Mouse (Mus musculus): Measurements from ENCODE around the gene Spock2. TPM values are rescaled to one million over a fixed set of nuclear protein-coding genes. Genes with fewer than 3 reads are reported as not detected.
"Not testable (repeated sequence)": the region's sequence is repeated elsewhere in the genome, so short reads cannot be mapped to it uniquely, and the experiment has no call there.

Gene Spock2
- polyA plus RNA-seq, 2 experiments = 7.6 to 17.7 TPM

DNA sequence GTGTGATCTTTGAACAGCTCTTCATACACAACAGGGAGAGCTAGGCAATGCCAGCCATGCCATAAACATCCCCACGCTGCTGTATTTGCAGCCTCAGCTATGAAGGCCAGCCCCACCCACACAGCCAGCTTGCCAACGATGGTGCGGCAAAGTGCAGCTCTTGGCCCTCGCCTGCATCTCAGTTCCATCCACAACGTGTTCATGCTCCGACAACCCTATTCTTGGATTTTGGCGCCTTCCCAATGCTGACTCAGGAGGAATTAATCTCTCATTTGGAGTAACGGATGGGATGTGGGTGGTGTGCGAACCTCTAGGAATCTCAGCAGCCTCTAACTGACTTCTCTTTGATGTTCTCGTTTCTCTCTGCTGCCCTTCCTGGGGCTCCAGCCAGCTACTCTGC, 67.0 kb downstream of the Spock2 start:
- Histone ChIP-seq H3K4me2 (replicated peaks; ENCODE audit: low read depth, low read length, severe bottlenecking) (no peak overlapping the region), H3K9ac (ENCODE audit: low read depth, low read length, severe bottlenecking) (no peak overlapping the region), H3K27ac (replicated peaks; ENCODE audit: low read depth, low read length) (no peak overlapping the region), H3K9me3 (ENCODE audit: control insufficient read depth, low read length) (no peaks in the 10 kb centered on the region), H3K36me3 (ENCODE audit: control insufficient read depth, insufficient read depth, low read length) (no peaks in the 10 kb centered on the region), H3K27me3 (ENCODE audit: control insufficient read depth, insufficient read depth, low read length) (no peaks in the 10 kb centered on the region), H3K4me1 (ENCODE audit: control insufficient read depth, insufficient read depth, low read length) (no peaks in the 10 kb centered on the region), H3K4me3 (replicated peaks; ENCODE audit: low read length) (no peak overlapping the region)
- ATAC-seq (ENCODE audit: low FRiP score, low read depth) (no peak), DNase-seq (ENCODE audit: low spot score) (no peak)
- TF ChIP-seq POLR2A (IDR thresholded peaks at IDR 0.05; ENCODE audit: borderline replicate concordance, extremely low read depth, insufficient read depth, insufficient read length) = no peak
- WGBS = 62% methylated on average over 10 of the region's 10 CpGs

DNA sequence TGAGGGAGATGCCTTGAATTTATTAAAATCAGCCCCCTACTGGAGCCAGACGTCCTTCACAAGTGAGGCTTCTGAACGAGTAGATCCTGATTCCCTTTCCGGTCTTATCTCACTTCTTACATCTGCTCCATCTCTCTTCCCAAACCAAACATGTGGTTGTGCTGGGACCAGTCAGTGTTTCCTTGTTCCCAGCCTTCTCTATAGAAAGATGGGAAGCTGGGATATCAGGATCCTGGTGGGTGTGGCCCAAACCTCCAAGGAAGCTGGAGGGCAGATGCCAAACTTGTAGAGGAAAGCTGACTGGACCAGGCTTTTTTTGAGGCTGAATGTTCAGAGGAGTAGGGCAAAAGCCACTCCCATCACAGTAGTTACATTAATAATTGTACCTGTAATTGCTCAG, 68.5 kb downstream of the Spock2 start:
- no peak for ATAC-seq (ENCODE audit: low FRiP score, low read depth)
- H3K36me3 ChIP-seq (ENCODE audit: control insufficient read depth, insufficient read depth, low read length) = no peaks in the 10 kb centered on the region
- DNase-seq (ENCODE audit: low spot score) = no peak

DNA sequence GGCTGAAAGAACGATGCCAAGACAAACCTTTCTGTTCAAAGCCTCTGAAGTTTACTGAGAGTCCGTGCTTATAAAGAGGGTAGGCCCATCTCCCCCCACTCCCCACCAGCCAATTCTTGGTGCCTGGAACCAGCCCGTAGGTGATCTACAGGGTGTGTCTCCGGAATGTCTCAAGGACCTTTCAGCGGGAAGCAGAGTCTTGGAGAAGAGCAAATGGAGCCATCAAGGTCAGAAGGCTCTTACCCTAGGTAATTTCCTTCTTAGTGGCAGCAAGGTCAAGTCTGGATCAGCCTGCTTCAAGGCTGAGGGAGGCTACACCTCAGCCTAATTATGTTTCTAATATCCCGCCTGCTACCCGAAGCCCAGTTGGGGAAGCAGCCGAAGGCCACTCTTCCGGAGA, 69.3 kb downstream of the Spock2 start:
- not testable (repeated sequence) for DNase-seq (ENCODE audit: low spot score); H3K36me3 ChIP-seq (ENCODE audit: control insufficient read depth, insufficient read depth, low read length); H3K4me2 ChIP-seq (replicated peaks; ENCODE audit: low read depth, low read length, severe bottlenecking); H3K4me3 ChIP-seq (replicated peaks; ENCODE audit: low read length); H3K9me3 ChIP-seq (ENCODE audit: control insufficient read depth, low read length); H3K27me3 ChIP-seq (ENCODE audit: control insufficient read depth, insufficient read depth, low read length); ATAC-seq (ENCODE audit: low FRiP score, low read depth); H3K9ac ChIP-seq (ENCODE audit: low read depth, low read length, severe bottlenecking); H3K4me1 ChIP-seq (ENCODE audit: control insufficient read depth, insufficient read depth, low read length); H3K27ac ChIP-seq (replicated peaks; ENCODE audit: low read depth, low read length)
- WGBS = 82% methylated on average over 9 of the region's 9 CpGs

More for the DNA sequence above, 68.5 kb downstream of the Spock2 start:
- no peaks in the 10 kb centered on the region for H3K9me3 ChIP-seq (ENCODE audit: control insufficient read depth, low read length)
- WGBS = 63% methylated on average over 3 of the region's 3 CpGs
- H3K9ac ChIP-seq (ENCODE audit: low read depth, low read length, severe bottlenecking) = no peak overlapping the region
- no peak overlapping the region for H3K4me2 ChIP-seq (replicated peaks; ENCODE audit: low read depth, low read length, severe bottlenecking)
- TF ChIP-seq POLR2A (IDR thresholded peaks at IDR 0.05; ENCODE audit: borderline replicate concordance, extremely low read depth, insufficient read depth, insufficient read length) = no peak
- no peaks in the 10 kb centered on the region for H3K27me3 ChIP-seq (ENCODE audit: control insufficient read depth, insufficient read depth, low read length)
- H3K4me3 ChIP-seq (replicated peaks; ENCODE audit: low read length) = no peak overlapping the region
- H3K4me1 ChIP-seq (ENCODE audit: control insufficient read depth, insufficient read depth, low read length) = no peaks in the 10 kb centered on the region
- H3K27ac ChIP-seq (replicated peaks; ENCODE audit: low read depth, low read length) = no peak overlapping the region

Small RNA genes lying within 50 kb of the gene (microRNA-seq; reads per million reads assigned to microRNA genes)
- gene Mir6906 = not detected

Other genes with a start within 250 kb of the Spock2 start
- gene Dnajb12, start 226.7 kb upstream of the Spock2 start, polyA plus RNA-seq (2012; rRNA removed) = 34.1 and 37.1 TPM in 2 replicates
- gene Dnajb12, start 226.7 kb upstream of the Spock2 start, polyA plus RNA-seq (2014; fragmentation: Nextera tagmentation; extraction: Ambion mirVana) = 26.0 and 26.3 TPM in 2 replicates
- gene Ddit4, start 154.4 kb upstream of the Spock2 start, polyA plus RNA-seq (2012; rRNA removed) = 117 and 138 TPM in 2 replicates
- gene Ddit4, start 154.4 kb upstream of the Spock2 start, polyA plus RNA-seq (2014; fragmentation: Nextera tagmentation; extraction: Ambion mirVana) = 8.5 and 8.6 TPM in 2 replicates
- 29.4 and 32.9 TPM in 2 replicates for gene Ascc1, start 103.4 kb upstream of the Spock2 start, polyA plus RNA-seq (2012; rRNA removed)
- gene Ascc1, start 103.4 kb upstream of the Spock2 start, polyA plus RNA-seq (2014; fragmentation: Nextera tagmentation; extraction: Ambion mirVana) = 41.2 and 45.4 TPM in 2 replicates
- 105 and 109 TPM in 2 replicates for gene Anapc16, start 103.1 kb upstream of the Spock2 start, polyA plus RNA-seq (2012; rRNA removed)
- 110 and 114 TPM in 2 replicates for gene Anapc16, start 103.1 kb upstream of the Spock2 start, polyA plus RNA-seq (2014; fragmentation: Nextera tagmentation; extraction: Ambion mirVana)
- gene Chst3, start 113.0 kb downstream of the Spock2 start, polyA plus RNA-seq (2012; rRNA removed) = 7.7 and 9.7 TPM in 2 replicates
- 2.0 TPM in 2 replicates for gene Chst3, start 113.0 kb downstream of the Spock2 start, polyA plus RNA-seq (2014; fragmentation: Nextera tagmentation; extraction: Ambion mirVana)
- gene Psap, start 171.4 kb downstream of the Spock2 start, polyA plus RNA-seq (2012; rRNA removed) = 648 and 665 TPM in 2 replicates
- gene Psap, start 171.4 kb downstream of the Spock2 start, polyA plus RNA-seq (2014; fragmentation: Nextera tagmentation; extraction: Ambion mirVana) = 121 and 125 TPM in 2 replicates
- 9.4 and 11.5 TPM in 2 replicates for gene Vsir, start 240.6 kb downstream of the Spock2 start, polyA plus RNA-seq (2012; rRNA removed)
- gene Vsir, start 240.6 kb downstream of the Spock2 start, polyA plus RNA-seq (2014; fragmentation: Nextera tagmentation; extraction: Ambion mirVana) = 4.0 and 5.0 TPM in 2 replicates